Mouse (Mus musculus): ENCODE results near the gene Tnrc6c. TPM values are rescaled to one million over a fixed set of nuclear protein-coding genes. Genes with fewer than 3 reads are reported as not detected.

The Tnrc6c gene
- polyA plus RNA-seq, 1 experiment from 2014 or later = 25.0 TPM

- under 1% methylated on average over 62 of the region's 75 CpGs for WGBS
- peaks cover 19% of the 10 kb centered on the region for H3K4me1 ChIP-seq
- H3K9ac ChIP-seq = peak within 1 kb of the TSS; percentile 69
- H3K9me3 ChIP-seq = no peaks in the 10 kb centered on the region
- peaks cover 27% of the 10 kb centered on the region for H3K36me3 ChIP-seq (replicated peaks)
- peak within 1 kb of the TSS; percentile 85 for H3K4me2 ChIP-seq
- 0 out of 2 replicates have a peak within 1 kb of the TSS, but pooled peaks have one; percentile 31 for H3K27ac ChIP-seq
- H3K27me3 ChIP-seq = peaks cover 8% of the 10 kb centered on the region; the same call in 1 of the 2 replicates
- peak; percentile 70 for ATAC-seq (ENCODE audit: low FRiP score)
- H3K4me3 ChIP-seq (replicated peaks) = peak within 1 kb of the TSS; percentile 70
Measured at GRCm38 (mm10) chr11:117809407-117810311, 155.6 kb downstream of the Tnrc6c start, which contains the start of the genes Gm20708 and Syngr2. TSS of gene Gm20708 (plus strand) at chr11:117809668. TSS of gene Syngr2 (plus strand) at chr11:117809668.

GRCm38 (mm10) chr11:117810401-117811046 lies 156.4 kb downstream of the Tnrc6c start:
- ATAC-seq (ENCODE audit: low FRiP score) = peak; percentile 78
- H3K27me3 ChIP-seq = peaks cover 8% of the 10 kb centered on the region; the same call in 1 of the 2 replicates
- peaks cover 36% of the 10 kb centered on the region for H3K36me3 ChIP-seq (replicated peaks)
- H3K4me1 ChIP-seq = peaks cover 19% of the 10 kb centered on the region
- H3K4me2 ChIP-seq = peak overlapping the region; percentile 85
- H3K27ac ChIP-seq = 0 out of 2 replicates have a peak overlapping the region, but pooled peaks have one; percentile 31
- H3K9ac ChIP-seq = peak overlapping the region; percentile 69
- H3K9me3 ChIP-seq = no peaks in the 10 kb centered on the region
- peak overlapping the region; percentile 70 for H3K4me3 ChIP-seq (replicated peaks)
- under 1% methylated on average over 21 of the region's 21 CpGs for WGBS

Other genes starting within 250 kb of the Tnrc6c start
- 0.20 TPM in 1 of 2 replicates, not detected in the other for gene Gm11733, start 169.9 kb upstream of the Tnrc6c start, polyA plus RNA-seq (2016; fragmentation: Nextera tagmentation; extraction: Ambion mirVana)
- gene Tmc8, start 127.8 kb downstream of the Tnrc6c start, polyA plus RNA-seq (2016; fragmentation: Nextera tagmentation; extraction: Ambion mirVana) = 0.82 and 1.2 TPM in 2 replicates
- 3.0 and 4.4 TPM in 2 replicates for gene Tmc6, start 127.9 kb downstream of the Tnrc6c start, polyA plus RNA-seq (2016; fragmentation: Nextera tagmentation; extraction: Ambion mirVana)
- gene 6030468B19Rik, start 143.4 kb downstream of the Tnrc6c start, polyA plus RNA-seq (2016; fragmentation: Nextera tagmentation; extraction: Ambion mirVana) = not detected in 2 replicates
- 0.15 and 0.56 TPM in 2 replicates for gene Gm20708, start 155.4 kb downstream of the Tnrc6c start, polyA plus RNA-seq (2016; fragmentation: Nextera tagmentation; extraction: Ambion mirVana)
- gene Syngr2, start 155.4 kb downstream of the Tnrc6c start, polyA plus RNA-seq (2016; fragmentation: Nextera tagmentation; extraction: Ambion mirVana) = 20.6 and 25.5 TPM in 2 replicates
- gene Afmid, start 171.6 kb downstream of the Tnrc6c start, polyA plus RNA-seq (2016; fragmentation: Nextera tagmentation; extraction: Ambion mirVana) = 5.6 and 5.9 TPM in 2 replicates
- 110 and 115 TPM in 2 replicates for gene Tk1, start 171.8 kb downstream of the Tnrc6c start, polyA plus RNA-seq (2016; fragmentation: Nextera tagmentation; extraction: Ambion mirVana)
- gene Birc5, start 195.0 kb downstream of the Tnrc6c start, polyA plus RNA-seq (2016; fragmentation: Nextera tagmentation; extraction: Ambion mirVana) = 282 and 293 TPM in 2 replicates
- gene Tmem235, start 206.5 kb downstream of the Tnrc6c start, polyA plus RNA-seq (2016; fragmentation: Nextera tagmentation; extraction: Ambion mirVana) = not detected in 2 replicates
- gene Tha1, start 219.2 kb downstream of the Tnrc6c start, polyA plus RNA-seq (2016; fragmentation: Nextera tagmentation; extraction: Ambion mirVana) = 2.9 and 3.9 TPM in 2 replicates